Mouse (Mus musculus): ENCODE measurements around the gene Uvrag.

DNA sequence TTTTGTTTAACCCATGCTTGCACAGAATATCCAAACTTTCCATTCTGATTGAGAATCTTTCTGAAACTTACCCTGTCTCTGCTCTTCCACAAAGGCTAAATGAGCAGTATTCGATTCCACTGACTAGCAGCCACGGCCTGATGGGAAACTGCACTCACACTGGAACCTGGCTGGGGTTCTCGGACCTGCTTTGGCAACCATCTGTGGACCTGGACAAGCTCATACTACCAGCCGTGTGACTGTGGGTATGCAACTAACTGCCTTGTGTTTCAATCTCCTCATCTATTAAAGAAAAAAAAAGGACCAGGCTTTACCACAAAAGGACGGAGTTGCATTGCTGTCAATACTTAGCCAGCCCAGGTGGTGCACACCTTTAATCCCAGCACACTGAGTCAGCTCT lies 80.5 kb downstream of the Uvrag start:
- TF ChIP-seq CTCF (IDR thresholded peaks at IDR 0.05; ENCODE audit: extremely low read depth, insufficient read depth, insufficient read length, insufficient replicate concordance) (no peak), POLR2A (IDR thresholded peaks at IDR 0.05; ENCODE audit: low read depth, low read length) (no peak)
